Mouse (Mus musculus) left cerebral cortex, postnatal 36 days (tissue): ENCODE data around the gene Cd79b. TPM values are rescaled to one million over a fixed set of nuclear protein-coding genes. Genes with fewer than 3 reads are reported as not detected.

Source experiments
- total RNA-seq, 2 experiments: library from RNA; stranded (reverse); gene quantifications; 2 replicates each; pipeline ENCODE4 v1.2.3; 2021

Cd79b gene
- total RNA-seq, 2 experiments from 2014 or later: 0.27 to 0.34 TPM

Other genes starting within 250 kb of the Cd79b start
- gene Taco1, start 248.7 kb downstream of the Cd79b start, total RNA-seq: 10 to 100 TPM; 17.2 to 20.3 TPM
- 10 to 100 TPM; 26.9 to 28.4 TPM for gene Map3k3, start 230.1 kb downstream of the Cd79b start, total RNA-seq
- not detected for gene Gm10840, start 153.9 kb downstream of the Cd79b start, total RNA-seq
- 100 to 1,000 TPM in 1 of 2 experiments, 10 to 100 TPM in 1; 98.5 to 104 TPM for gene Limd2, start 153.9 kb downstream of the Cd79b start, total RNA-seq
- 10 to 100 TPM; 26.6 to 31.2 TPM for gene Strada, start 112.6 kb downstream of the Cd79b start, total RNA-seq
- 10 to 100 TPM; 79.5 to 86.6 TPM for gene Ccdc47, start 98.4 kb downstream of the Cd79b start, total RNA-seq
- 10 to 100 TPM; 63.0 to 68.0 TPM for gene Ddx42, start 97.8 kb downstream of the Cd79b start, total RNA-seq
- gene Ftsj3, start 58.7 kb downstream of the Cd79b start, total RNA-seq: 10 to 100 TPM; 26.0 to 29.8 TPM
- gene Psmc5, start 58.6 kb downstream of the Cd79b start, total RNA-seq: 100 to 1,000 TPM; 183 to 198 TPM
- 10 to 100 TPM; 17.2 to 20.6 TPM for gene Smarcd2, start 41.8 kb downstream of the Cd79b start, total RNA-seq
- gene Tcam1, start 38.1 kb downstream of the Cd79b start, total RNA-seq: under 1 TPM; 0.15 to 0.25 TPM
- gene Gh, start 12.9 kb downstream of the Cd79b start, total RNA-seq: not detected
- not detected for gene Scn4a, start 38.5 kb upstream of the Cd79b start, total RNA-seq
- not detected for gene Prr29, start 50.7 kb upstream of the Cd79b start, total RNA-seq
- gene Icam2, start 73.3 kb upstream of the Cd79b start, total RNA-seq: 1 to 10 TPM; 3.1 to 4.1 TPM
- 1 to 10 TPM; 9.8 to 9.9 TPM for gene Ern1, start 173.1 kb upstream of the Cd79b start, total RNA-seq